Mouse (Mus musculus) cerebellum, adult 2 months (tissue): ENCODE measurements around the gene Clec3b. TPM values are rescaled to one million over a fixed set of nuclear protein-coding genes. Genes with fewer than 3 reads are reported as not detected.

Source experiments
- DNase-seq, 2 experiments: peaks; one replicate each; pipeline ENCODE4 v3.0.0; 2021
- H3K27ac ChIP-seq: fragments of 200-500 bp; 2 replicates; pipeline ENCODE4 v1.5.1; 2012; ENCODE audit warnings: low read length, control low read depth, inconsistent platforms; ENCODE audit not compliant: insufficient read depth
- H3K27me3 ChIP-seq: fragments of 200-500 bp; 2 replicates; pipeline ENCODE4 v1.6.1; 2012; ENCODE audit warnings: inconsistent platforms, mild to moderate bottlenecking, low read length, moderate library complexity; ENCODE audit not compliant: control insufficient read depth, insufficient read depth
- H3K4me1 ChIP-seq: fragments of 200-500 bp; 2 replicates; pipeline ENCODE4 v1.6.1; 2011; ENCODE audit warnings: low read length; ENCODE audit not compliant: control insufficient read depth, insufficient read depth
- H3K4me3 ChIP-seq: fragments of 200-500 bp; replicated peaks from 2 replicates; pipeline ENCODE3; 2011; ENCODE audit warnings: mild to moderate bottlenecking, low read depth, low read length, control low read depth; ENCODE audit not compliant: insufficient read depth
- CTCF ChIP-seq: fragments of 200-500 bp; IDR thresholded peaks from 2 replicates; pipeline ENCODE4 v1.5.1; 2011; ENCODE audit warnings: low read depth, mild to moderate bottlenecking, control low read depth, low read length, moderate library complexity, borderline replicate concordance; ENCODE audit not compliant: insufficient read depth
- POLR2A ChIP-seq: fragments of 200-500 bp; IDR thresholded peaks from 2 replicates; pipeline ENCODE4 v1.6.1; 2011; ENCODE audit warnings: low read length, control low read depth, borderline replicate concordance; ENCODE audit not compliant: insufficient read depth
- WGBS: fragments of 180-500 bp; shearing (Covaris S2); methylation state at CpG from one replicate; pipeline ENCODE4 v1.1.7; 2018; 5-methylcytosine and 5-hydroxymethylcytosine counted together
- polyA plus RNA-seq: library from polyadenylated mRNA; depleted of rRNA; stranded (reverse); fragments of >200 nt; gene quantifications from 2 replicates; pipeline ENCODE4 v1.2.3, GENCODE M21; 2012; rRNA removed

Clec3b gene
- polyA plus RNA-seq, 1 experiment, result 15.7 TPM

DNA sequence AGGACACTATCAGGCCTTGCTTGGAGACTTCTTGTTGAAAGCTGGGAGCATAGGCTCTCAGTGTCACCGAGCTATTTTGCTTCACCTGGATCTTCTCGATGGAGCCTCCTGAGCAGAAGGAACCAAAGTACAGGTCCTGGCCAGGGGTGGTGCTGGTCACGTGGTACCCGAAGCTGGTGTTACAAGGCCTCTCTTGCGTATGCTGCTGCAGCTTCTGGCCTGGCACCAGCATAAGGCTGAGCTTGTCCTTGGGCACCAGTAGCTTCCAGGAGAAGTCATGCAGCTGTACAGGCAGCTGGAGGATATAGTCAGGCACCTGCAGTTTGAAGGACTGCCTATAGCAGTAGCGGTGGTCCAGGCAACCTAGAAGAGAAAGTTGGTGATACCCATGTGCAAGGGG lies 29.3 kb downstream of the Clec3b start:
- Histone ChIP-seq H3K27me3 (no peaks in the 10 kb centered on the region), H3K27ac (no peak overlapping the region), H3K4me3 (no peak overlapping the region), H3K4me1 (no peaks in the 10 kb centered on the region)
- TF ChIP-seq CTCF (no peak), POLR2A (no peak)
- WGBS, result 86% methylated on average over 6 of the region's 6 CpGs
- DNase-seq, result no peak

DNA sequence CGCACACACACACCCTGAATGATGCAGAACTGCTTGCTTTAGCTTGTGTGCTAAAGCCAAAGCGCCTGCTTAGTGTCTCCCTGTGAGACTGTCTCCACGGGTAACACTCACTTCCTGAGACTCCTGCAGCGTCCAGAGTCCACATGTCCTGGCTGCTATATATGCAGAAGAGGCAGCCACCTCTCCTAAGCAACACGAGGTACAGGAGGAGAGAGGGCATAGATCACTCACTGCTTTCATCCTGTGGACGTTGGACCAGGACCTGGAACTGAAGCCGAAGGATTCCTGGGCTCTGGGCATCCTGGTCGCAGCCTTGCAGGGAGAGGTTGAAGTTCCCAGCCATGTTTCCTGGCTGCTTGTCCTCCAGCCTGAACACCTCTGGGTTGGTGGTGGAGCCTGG lies 32.5 kb downstream of the Clec3b start:
- TF ChIP-seq POLR2A (no peak), CTCF (no peak)
- Histone ChIP-seq H3K27ac (no peak overlapping the region), H3K27me3 (no peaks in the 10 kb centered on the region), H3K4me3 (no peak overlapping the region), H3K4me1 (no peaks in the 10 kb centered on the region)
- no peak for DNase-seq
- WGBS, result 71% methylated on average over 8 of the region's 8 CpGs

DNA sequence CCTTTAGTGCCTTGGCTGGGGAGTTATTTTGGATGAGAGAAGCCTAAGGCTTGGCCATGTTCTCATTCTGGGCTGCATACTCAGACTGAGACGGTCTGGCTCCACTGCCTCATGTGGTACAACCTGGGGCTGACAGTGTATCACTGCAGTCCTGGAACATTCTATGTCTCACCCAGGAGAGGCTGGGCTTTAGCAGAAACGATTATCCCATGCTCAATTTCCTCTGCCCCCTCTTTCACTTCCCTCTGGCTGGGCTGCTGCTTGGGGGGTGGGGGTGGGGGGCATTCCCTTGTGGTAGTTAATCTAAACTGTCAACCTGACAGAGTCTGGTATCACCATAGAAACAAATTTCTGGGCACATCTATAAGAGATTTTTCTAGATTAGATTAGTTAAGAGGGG lies 34.8 kb downstream of the Clec3b start:
- WGBS, result 26% methylated on average over 2 of the region's 2 CpGs
- H3K27me3 ChIP-seq, result no peaks in the 10 kb centered on the region
- no peak for DNase-seq
- H3K27ac ChIP-seq, result no peak overlapping the region
- no peak overlapping the region for H3K4me3 ChIP-seq
- TF ChIP-seq CTCF (no peak), POLR2A (no peak)
- no peaks in the 10 kb centered on the region for H3K4me1 ChIP-seq

DNA sequence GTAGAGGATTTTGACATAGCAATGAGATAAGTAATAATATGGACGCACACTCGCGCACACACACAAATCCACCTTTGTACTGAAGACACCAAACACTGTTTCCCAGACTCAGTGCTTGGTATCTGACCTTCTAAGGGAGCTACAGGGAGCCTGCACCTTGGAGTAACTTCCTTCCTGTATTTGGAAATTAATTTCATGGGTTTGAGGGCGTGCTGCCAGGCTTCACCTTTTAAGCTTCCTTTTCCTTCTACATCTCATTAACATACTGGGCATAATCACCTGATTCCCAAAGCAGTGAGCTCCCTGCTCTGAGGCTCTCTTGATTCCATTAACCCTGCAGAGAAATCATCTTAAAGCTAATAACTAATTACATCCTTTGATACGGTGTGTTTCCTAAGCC lies 35.4 kb downstream of the Clec3b start:
- Histone ChIP-seq H3K4me3 (no peak overlapping the region), H3K27me3 (no peaks in the 10 kb centered on the region), H3K27ac (no peak overlapping the region), H3K4me1 (no peaks in the 10 kb centered on the region)
- DNase-seq, result no peak
- no peak for TF ChIP-seq CTCF
- TF ChIP-seq POLR2A, result no peak
- 87% methylated on average over 5 of the region's 5 CpGs for WGBS

DNA sequence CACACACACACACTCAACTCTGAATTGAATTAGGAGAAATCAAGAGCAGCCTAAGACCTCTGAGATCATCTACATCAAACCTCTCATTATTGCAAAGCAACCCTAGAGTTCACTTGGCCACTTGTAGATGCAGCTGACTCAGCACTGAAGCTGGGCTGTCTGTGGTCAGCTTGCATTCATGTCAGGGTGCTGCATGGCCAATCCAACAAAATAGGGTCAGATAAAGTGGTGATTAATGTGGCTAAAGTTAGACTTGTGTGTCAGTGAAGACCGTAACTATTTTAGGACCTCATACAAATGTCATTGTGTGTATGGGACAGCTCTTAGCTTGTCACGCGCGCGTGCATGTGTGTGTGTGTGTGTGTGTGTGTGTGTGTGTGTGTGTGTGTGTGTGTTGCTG lies 36.8 kb downstream of the Clec3b start:
- no peak overlapping the region for H3K27ac ChIP-seq
- no peaks in the 10 kb centered on the region for H3K27me3 ChIP-seq
- no peak for DNase-seq
- 97% methylated on average over 5 of the region's 5 CpGs for WGBS
- H3K4me3 ChIP-seq, result no peak overlapping the region
- no peak for TF ChIP-seq POLR2A
- no peak for TF ChIP-seq CTCF
- H3K4me1 ChIP-seq, result no peaks in the 10 kb centered on the region

DNA sequence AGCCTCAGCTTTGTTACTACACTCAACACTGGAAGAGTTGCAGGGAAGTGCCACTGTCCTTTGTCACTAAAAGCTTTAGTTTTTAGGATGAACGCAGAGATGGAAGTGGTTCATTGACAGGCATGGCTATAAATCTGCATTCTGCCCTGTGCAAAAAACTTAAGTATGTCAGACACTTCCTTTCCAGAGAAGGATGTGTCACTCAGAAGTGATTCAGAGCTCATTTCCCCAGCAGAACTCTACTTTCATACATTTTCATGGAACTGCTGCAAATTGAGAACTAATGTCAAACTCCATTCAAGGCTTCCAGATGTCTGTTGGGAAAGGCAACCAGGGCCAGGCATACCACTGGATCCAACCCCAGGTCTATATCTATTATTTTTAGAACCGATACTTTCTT lies 37.5 kb downstream of the Clec3b start:
- TF ChIP-seq POLR2A, result no peak
- TF ChIP-seq CTCF, result no peak
- Histone ChIP-seq H3K4me3 (no peak overlapping the region), H3K4me1 (no peaks in the 10 kb centered on the region), H3K27me3 (no peaks in the 10 kb centered on the region), H3K27ac (no peak overlapping the region)
- WGBS, result 92% methylated on average over 2 of the region's 2 CpGs
- no peak for DNase-seq

DNA sequence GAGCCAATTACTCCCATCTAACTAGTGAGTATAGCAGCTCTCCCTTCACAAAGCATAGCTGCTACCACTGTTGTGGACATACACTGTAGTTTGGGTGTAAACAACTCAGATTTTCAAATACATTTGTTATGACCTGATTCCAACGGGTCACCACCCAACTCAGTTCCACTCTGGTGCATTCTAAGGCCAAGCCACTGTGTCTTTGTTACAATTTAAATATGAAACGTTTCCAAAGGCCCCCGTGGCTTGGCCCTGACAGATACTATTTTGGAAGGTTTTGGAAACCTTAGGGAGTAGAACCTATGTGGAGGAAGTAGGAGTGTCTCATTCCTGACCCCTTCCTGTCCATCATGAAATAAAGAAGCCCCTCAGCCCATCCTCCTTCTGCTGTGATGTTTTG lies 49.4 kb downstream of the Clec3b start:
- no peaks in the 10 kb centered on the region for H3K4me1 ChIP-seq
- H3K4me3 ChIP-seq, result no peak overlapping the region
- TF ChIP-seq CTCF, result no peak
- TF ChIP-seq POLR2A, result no peak
- no peak for DNase-seq
- no peak overlapping the region for H3K27ac ChIP-seq
- no peaks in the 10 kb centered on the region for H3K27me3 ChIP-seq
- WGBS, result 45% methylated on average over 3 of the region's 3 CpGs

DNA sequence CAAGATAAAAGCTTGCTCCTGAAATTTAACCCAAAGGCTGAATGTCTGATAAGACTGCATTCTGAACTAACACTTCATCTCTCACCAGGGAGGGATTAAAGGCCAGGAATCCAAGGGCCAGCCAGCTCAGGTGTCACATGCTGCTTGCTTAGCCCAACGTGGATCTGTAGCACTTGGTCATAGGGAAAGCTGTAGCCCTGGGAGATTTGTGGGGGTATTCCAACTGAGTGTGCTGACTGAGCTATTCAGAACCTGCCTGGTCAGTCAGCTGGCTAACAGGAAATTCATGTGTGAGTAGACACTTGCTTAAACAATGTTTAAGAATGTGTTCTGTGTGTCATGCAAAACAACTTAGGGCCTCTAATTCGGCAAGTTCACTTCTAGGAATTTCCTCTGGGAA lies 55.8 kb downstream of the Clec3b start:
- no peak overlapping the region for H3K27ac ChIP-seq
- peaks cover 7% of the 10 kb centered on the region; the same call in 1 of the 2 replicates for H3K4me1 ChIP-seq
- TF ChIP-seq POLR2A (no peak), CTCF (no peak)
- H3K4me3 ChIP-seq, result no peak overlapping the region
- WGBS, result 69% methylated on average over 2 of the region's 2 CpGs
- DNase-seq, result no peak
- no peaks in the 10 kb centered on the region for H3K27me3 ChIP-seq

DNA sequence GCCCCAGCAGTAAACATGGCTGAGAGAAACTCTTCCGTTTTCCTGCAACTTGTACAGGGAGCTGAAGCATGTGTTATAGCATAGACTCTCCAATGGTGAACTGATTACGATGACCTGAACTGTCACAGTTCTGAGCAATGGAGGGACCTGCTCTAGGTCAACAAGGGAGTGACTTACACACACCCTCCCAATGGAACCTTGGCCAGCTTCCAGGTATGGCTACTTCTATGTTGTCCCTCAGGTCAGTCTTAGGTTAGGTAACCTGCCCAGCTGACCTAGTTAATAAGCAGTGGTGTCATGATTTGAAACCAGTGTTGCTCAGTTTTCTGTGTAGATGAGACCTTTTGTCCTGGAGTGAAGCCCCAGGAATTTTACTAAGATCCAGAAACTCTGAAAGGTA lies 56.2 kb downstream of the Clec3b start:
- no peak for DNase-seq
- Histone ChIP-seq H3K27me3 (no peaks in the 10 kb centered on the region), H3K4me1 (peaks cover 7% of the 10 kb centered on the region; the same call in 1 of the 2 replicates), H3K27ac (no peak overlapping the region), H3K4me3 (no peak overlapping the region)
- no peak for TF ChIP-seq CTCF
- TF ChIP-seq POLR2A, result no peak
- 94% methylated on average over 2 of the region's 2 CpGs for WGBS

Other genes starting within 250 kb of the Clec3b start
- gene Zfp105, start 227.9 kb upstream of the Clec3b start, polyA plus RNA-seq, result 7.2 and 7.9 TPM in 2 replicates
- gene 1110059G10Rik, start 199.9 kb upstream of the Clec3b start, polyA plus RNA-seq, result 14.2 and 17.1 TPM in 2 replicates
- gene Kif15, start 199.9 kb upstream of the Clec3b start, polyA plus RNA-seq, result 0.51 and 0.62 TPM in 2 replicates
- 21.2 and 21.3 TPM in 2 replicates for gene Tmem42, start 129.6 kb upstream of the Clec3b start, polyA plus RNA-seq
- 0.44 and 0.69 TPM in 2 replicates for gene Tgm4, start 116.2 kb upstream of the Clec3b start, polyA plus RNA-seq
- gene Zdhhc3, start 37.7 kb upstream of the Clec3b start, polyA plus RNA-seq, result 83.4 and 85.9 TPM in 2 replicates
- gene Exosc7, start 37.7 kb upstream of the Clec3b start, polyA plus RNA-seq, result 57.2 and 60.5 TPM in 2 replicates
- 0.05 and 0.06 TPM in 2 replicates for gene Cdcp1, start 65.1 kb downstream of the Clec3b start, polyA plus RNA-seq
- gene Tmem158, start 109.8 kb downstream of the Clec3b start, polyA plus RNA-seq, result 12.8 and 14.5 TPM in 2 replicates
- 2,134 and 2,230 TPM in 2 replicates for gene Lars2, start 216.0 kb downstream of the Clec3b start, polyA plus RNA-seq